Mouse (Mus musculus) cerebellum, adult 11-12 months (tissue): Measurements from ENCODE around the gene Adat3.
A peak's percentile ranks its signal among the peaks of the same experiment; 100 is the strongest.
"Not testable (repeated sequence)": the region's sequence is repeated elsewhere in the genome, so short reads cannot be mapped to it uniquely, and the experiment has no call there.

Experiments
- DNase-seq: peaks from one replicate; pipeline ENCODE4 v3.0.0; 2022

Gene Adat3

DNA sequence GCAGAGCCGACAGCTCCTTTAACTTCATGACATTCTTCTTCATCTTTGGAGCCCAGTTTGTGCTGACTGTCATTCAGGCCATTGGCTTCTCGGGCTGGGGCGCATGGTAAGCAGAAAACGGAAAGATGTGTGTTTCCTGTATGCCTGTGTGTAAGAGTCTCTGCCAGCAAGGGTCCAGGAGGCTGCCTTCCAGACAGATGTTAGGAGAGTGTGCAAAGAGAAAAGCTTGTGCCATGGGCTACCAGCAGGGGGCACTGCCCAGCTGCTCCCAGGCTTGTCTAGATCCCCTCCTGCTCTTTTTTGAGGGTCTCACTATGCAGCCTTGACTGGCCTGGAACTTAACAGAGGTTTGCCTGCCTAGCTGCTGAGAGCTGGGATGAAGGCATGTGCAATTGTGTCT lies 8.3 kb downstream of the Adat3 start:
- peak; percentile 57 for DNase-seq

DNA sequence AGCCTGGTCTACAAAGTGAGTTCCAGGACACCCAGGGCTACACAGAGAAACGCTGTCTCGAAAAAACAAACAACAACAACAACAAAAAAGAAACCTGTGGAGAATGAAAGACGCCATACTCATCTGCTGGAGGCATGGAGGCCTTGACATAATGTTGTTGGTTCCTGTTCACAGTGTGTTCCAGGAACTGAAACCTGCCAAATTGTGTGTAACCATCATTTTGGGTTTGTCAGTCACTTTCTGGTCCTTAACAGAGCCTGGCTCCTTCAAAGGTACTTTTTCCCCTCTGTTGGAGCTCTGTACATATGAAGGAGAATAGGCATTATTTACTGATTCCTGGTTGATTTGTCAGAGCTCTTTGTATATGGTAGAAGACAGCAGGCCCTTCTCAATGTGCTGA lies 9.2 kb downstream of the Adat3 start:
- DNase-seq = no peak

DNA sequence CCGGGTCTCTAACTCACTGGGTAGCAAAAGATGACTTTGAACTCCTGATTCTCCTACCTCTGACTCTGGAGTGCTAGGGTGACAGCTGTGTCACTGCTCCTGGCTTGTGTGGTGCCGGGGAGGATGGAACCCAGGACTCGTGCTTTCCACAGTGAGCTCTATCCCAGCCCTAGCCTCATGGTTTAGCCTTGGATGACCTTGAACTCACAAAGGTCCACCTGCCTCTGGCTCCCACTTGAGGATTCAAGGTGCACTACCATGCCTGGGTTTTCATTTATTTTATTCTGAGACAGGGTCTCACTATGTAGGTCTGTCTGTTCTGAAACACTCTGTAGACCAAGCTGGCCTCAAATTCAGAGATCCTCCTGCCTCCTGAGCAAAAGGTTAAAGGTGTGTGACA lies 11.1 kb downstream of the Adat3 start:
- DNase-seq = no peak

DNA sequence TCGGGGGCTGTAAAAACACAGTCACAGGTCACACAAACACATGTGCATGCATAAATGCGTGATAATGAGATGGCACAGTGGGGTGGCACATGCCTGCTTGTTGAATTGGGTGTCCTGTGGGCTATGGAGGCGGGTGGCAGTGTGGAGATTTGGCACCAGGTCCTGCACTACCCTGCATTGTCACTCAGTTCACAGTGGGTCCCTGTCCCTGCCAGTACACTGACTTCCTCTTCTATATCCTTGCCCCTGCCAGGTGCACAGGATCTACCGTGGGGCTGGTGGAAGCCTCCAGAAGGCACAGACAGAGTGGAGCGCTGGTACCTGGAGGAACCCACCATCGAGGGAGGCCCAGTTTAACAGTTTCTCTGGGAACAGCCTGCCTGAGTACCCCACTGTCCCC lies 11.7 kb downstream of the Adat3 start:
- DNase-seq = no peak

DNA sequence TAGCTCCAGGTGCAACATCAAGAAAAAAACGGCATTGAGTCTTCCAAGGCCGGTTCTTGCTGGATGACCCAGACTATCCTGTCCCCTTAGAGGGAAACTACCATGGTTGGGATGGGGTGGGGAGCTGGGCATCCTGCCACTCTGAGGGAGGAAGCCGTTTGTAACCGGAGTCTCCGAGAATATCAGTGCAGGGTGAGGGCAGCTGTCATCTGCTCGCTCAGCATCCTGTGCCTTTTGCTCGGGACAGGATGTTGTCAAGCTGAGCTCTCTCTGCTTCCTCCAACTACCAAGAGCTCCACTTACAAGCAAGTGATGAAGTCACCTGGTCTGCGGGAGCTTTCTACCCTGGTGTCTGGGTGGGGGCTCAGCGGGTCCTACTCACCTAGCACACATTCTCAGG lies 15.5 kb downstream of the Adat3 start:
- peak; percentile 57 for DNase-seq

DNA sequence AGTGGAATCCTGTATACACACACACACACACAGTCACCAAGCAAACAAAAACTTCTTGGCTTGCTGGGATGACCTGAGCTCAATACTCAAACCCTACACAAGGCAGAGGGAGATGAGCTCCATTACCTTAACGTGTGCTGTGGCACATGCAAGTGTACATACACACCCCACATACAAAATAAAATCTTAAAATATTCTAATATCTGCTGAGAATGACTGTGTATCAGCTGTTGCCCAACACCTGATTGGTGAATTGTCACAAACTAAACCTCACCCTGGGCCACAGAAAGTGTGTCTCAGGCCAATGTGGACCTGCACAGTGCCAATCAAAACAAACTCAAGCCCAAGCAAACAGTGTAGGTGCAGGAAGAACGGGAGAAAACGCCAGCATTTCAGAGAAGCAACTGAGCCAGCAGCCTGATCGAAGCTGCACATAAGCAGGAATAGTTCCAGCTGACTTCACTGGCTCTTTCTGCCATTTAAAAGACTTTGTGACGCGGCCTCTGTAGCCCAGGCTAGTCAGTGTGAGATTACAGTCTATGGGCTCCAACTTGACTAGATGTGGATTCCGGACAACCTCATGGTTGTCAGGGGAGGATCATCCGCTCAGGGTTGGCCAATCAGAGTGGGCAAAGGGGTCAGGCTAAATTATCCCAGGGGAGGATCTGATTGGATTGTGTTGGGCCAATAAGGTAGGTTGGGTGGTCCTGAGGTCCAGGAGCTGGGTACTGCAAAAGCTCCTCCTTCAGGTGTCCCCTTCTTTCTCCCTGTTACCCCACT lies 17.0 kb downstream of the Adat3 start:
- no peak for DNase-seq

DNA sequence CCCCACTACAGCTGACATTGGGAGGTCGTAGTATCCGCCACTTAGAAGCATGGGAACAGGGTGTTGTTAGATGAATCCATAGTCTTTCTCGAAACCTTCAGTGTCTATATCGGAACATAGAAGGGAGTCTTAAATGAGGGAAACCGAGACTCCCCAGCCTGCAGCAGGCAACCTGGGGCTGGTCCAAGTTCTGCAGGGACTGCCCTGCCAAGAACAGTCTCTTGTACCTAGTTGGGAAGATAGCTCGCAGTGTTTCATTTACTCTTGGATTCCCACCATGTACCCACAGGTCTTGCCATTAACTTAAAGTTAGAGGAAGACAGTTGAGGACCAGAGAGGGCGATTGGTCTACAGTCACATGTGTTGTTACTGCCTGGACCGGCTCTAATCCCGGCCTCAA lies 17.7 kb downstream of the Adat3 start:
- no peak for DNase-seq

DNA sequence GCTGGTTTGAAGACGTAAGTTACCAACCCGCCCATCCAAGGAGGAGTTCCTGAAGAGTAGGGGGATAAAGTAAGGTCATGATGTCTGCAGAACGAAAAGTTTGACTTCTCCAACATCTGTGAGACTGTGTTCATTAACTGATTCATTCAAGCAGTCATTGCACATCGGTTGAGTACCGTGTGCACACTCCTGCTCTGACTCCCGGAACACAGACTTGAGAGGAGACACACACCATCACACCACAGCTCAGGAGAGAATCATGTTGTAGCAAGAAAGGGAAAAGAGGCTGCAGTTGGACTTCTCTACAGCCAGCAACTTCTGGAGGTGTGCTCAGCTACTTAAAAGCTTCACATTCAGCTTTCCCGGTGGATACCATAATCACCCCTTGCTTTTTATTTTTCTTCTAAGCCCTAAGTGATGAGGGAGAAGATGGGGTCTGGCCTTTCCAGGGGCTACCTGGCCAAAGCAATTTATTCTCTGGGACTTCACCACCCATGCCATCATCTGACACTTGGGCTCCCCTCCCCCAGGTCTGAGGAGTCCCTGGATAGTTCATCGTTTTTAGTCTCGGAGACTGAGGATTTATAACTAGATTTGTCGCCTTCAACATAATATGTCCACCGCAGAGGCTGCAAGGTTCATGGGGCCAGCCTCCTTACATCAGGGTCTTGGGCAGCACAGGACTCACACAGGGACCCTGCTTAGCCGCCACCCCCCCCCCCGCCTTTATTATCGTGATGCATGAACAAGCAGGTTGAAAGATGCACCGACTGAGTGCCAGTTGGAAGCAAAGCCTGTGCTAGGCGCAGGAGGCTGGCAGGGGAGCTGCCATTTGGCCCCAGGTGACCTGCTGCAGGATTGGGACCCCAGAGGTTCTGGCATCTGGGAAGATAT lies 18.4 kb downstream of the Adat3 start:
- DNase-seq = peak; percentile 82

DNA sequence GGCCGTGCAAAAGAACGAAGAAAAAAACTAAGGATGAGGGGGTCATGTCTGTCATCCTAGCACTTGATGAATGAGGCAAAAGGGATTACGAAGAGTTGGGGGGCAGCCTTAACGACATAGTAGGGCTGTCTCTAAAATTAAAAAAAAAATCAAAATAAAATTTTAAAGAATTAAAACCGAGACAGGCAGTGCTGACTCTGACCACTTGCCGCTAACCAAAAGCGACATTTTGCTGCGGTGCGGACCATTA lies 18.9 kb downstream of the Adat3 start:
- DNase-seq = no peak

DNA sequence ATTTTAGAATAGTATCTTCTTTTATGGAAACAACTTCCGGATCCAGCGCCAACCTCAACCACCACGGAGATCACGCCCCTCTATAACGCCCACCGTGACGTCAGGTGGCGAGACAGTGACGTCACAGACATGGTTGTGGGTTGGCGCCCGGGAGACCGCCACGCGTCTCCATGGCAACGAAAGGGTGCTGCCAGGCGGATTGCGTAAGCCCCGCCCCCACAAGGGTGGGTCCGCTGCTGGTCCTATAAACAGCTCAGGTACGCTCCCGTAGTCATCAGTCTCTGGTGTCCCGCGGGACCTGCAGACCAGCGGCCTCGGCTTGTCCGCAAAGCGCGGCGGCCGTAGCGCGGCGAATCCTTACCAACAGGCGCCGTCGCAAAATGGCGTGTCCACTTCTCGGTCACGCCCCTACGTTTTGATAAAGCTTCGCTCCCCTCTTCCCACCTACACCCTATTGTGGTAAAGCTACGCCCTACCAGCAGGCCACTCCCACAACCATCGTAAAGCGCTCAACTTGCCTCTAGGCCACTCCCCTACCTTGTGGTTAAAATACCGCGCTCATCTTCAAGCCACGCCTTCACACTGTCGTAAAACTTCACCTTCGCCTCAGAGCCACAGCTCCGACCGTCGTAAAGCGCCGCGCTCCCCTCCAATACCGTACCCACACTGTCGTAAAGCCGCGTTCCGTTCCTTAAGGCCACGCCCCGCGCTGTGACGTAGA lies 19.4 kb downstream of the Adat3 start:
- peak; percentile 100 for DNase-seq

DNA sequence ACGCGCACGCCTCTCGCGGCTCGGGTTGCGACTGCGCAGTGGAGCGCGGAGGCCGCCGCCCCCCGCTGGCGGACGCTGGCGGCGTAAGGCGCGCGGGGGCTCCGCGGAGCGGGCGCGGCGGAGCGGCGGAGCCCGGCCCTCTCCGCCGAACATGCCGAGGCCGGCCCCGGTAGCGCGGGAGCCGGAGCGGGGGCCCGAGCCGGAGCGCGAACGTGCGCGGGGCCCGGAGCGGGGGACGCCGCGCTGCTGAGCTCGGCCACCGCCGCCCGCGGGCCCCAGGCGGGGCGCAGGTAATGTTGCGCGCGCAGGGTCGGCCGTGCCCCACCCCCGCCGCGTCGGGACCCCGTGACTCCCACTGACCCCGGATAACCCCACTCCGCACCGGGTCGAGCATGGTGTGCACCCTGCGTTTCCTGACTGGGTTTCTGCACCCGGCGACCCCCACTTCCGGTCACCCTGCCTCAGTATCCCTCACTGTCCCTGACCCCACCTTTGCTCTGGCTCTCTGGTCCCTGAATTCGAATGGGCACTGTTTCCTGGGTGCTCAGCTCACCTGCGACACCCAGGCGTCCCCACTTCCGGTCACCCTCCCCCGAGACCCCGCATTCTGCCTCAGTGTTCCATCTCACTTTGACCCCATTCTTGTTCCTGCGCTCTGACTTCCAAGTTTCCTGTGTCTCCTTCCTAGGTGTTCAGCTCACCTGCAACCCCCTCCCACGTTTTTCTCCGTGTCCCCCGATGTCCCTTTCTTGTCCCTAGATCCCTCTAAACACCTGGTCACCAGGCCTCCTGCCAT lies 20.2 kb downstream of the Adat3 start, which contains the start of gene Csnk1g2:
Csnk1g2 (plus strand) TSS at position 178 of the 796 bp plus-strand sequence.
- peak; percentile 87 for DNase-seq

DNA sequence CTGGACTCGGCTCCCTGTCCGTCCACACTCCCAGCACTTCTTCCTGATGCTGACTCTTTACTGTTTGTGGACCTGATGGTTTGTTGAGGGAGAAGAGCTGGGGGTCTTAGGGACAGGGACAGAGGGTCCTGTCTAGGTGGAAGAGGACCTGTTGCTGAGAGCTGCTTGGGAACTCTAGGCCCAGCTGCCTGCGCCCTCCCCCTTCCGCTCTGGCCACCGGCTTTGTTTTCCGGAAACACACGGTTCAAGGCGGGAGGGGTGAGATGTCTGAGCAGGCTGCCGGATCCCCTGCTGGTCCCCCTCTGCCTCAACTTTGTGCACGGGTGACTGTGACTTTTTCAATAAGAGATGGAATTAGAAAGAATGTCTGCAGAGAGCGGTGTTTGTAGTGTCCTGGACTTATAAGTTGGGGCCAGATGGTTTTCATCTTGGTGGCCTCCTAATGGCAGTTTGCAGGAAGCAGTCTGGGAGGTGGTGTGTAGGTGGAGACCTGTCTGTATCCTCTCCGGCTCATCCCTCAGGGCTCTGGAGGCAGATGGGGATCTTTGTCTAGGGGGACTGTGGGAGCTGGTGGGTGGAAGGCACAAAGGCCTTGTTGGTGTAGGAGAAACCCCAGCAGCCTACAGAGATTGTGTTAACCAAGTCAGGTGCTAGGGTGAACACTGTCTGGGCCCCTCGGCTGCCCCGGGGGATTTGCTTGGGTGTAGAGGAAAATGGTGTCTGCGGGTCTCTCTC lies 20.9 kb downstream of the Adat3 start:
- DNase-seq = peak; percentile 80

DNA sequence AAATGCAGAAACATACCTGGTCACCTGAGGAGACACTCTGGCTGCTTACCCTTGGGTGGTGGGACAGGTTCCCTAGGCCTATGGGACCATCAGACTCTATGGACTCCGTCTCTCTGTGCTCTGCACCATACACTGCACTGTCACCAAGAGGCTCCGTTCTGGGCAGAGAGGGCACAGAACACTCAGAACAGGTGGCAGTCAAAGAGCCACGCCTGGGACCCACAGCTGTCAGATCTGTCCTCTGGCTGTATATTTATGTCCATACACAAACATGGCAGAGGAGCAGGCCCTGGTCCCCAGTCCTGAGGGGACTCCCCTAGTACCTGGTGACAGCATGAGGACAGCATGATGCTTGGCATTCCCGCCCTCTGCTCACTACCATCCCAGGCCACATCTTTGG lies 23.1 kb downstream of the Adat3 start:
- no peak for DNase-seq

DNA sequence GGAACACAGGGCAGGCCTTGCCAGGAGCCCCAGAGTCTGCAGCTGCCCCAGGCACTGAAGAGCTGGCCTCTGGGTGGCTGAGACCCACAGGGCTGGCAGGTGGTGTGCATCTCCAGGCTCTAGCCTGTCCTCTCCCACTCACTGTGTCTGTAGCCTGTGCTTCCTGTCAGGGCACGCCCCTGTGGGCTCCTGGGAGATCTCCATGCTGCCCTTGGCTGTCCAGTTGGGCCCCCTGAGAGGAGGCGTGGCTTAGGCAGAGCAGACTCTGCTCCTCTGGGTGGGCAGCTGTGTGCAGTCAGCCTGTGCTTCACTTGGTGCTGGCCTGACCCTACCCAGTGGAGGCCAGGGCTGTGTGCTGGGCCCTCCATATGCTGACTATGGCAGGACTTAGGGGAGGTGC lies 25.0 kb downstream of the Adat3 start:
- no peak for DNase-seq

DNA sequence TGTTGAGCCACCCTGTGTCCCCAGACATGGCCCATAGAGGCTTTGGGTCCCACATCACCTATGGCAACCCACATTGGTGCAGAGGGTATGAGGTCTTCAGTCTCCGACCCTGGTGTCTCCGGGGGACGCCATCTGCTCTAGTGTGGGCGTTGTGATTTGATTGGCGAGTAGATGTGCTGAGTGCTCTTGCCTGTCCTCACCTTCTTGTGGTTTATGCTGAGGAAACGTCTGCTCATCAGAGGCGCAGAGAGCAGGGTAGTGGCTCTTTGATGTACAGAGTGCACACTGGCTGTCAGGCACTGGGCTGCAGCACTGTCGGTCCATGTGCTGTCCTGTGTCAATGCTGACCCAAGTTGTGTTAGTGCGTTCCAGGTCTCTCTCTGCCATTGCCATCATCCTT lies 26.2 kb downstream of the Adat3 start:
- DNase-seq = no peak

DNA sequence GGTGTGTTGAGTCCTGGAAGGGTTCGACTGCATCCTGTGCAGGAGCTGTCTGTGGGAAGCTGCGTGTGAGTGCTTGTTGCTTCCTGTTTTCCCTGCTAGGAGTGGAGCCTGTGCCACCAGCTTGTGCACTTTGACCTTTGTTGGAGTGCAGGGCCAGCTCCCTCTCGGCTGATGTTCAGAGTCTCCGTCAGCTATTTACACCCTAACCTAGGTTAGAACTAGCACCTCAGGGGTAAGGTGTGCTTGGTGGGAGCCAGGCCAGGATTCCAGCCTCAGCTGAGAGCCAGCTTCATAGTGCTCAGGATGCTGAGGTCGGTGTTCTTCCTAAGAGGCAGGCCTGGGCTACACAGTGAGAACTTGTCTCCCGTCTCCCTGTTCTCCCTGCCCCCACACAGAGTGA lies 32.7 kb downstream of the Adat3 start:
- no peak for DNase-seq

DNA sequence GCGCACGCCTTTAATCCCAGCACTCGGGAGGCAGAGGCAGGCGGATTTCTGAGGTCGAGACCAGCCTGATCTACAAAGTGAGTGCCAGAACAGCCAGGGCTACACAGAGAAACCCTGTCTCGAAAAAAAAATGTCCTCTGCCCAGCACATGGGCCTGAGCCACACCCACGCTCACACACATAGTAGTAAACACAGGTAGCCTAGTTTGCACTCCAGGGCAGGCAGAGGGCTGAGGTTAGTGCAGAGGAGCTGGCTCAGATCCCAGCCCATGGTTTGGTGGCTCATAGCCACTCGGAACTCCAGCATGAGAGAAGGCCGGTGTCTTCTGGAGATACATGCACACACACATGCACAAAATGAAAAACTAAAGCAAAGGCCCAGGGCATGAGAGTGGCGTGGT lies 44.3 kb downstream of the Adat3 start:
- DNase-seq = no peak

DNA sequence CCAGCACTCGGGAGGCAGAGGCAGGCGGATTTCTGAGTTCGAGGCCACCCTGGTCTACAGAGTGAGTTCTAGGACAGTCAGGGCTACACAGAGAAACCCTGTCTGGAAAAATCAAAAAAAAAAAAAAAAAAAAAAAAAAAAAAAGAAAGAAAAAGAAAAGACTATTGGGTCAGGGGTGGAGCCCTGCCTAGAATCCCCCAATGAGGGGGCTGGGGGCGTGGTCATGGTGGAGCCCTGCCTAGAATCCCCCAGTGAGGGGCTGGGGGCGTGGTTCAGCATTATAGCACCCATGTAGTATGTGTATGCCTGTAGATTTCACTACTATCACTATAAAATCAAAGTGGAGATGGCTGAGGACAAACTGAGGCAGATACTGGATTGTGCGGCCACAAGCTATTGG lies 47.2 kb downstream of the Adat3 start:
- not testable (repeated sequence) for DNase-seq

DNA sequence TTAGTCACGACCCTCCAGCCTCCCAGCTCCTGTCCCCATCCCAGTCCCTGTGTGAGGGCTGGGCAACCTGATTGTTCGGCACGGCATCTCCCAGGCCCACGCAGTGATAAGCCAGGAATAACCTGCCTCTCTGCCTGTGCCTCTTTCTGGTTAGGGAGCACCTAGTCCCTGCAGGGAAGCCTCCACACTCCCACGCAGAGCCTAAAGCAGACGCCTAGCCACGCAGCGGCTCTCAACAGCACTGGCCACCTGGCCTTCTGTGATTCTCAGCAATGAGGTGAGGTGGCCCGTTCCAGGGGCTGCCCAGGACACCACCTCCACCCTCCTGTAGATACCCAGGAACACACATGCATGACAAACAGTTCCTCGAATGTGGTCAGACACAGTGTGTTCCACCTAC lies 47.7 kb downstream of the Adat3 start:
- no peak for DNase-seq

DNA sequence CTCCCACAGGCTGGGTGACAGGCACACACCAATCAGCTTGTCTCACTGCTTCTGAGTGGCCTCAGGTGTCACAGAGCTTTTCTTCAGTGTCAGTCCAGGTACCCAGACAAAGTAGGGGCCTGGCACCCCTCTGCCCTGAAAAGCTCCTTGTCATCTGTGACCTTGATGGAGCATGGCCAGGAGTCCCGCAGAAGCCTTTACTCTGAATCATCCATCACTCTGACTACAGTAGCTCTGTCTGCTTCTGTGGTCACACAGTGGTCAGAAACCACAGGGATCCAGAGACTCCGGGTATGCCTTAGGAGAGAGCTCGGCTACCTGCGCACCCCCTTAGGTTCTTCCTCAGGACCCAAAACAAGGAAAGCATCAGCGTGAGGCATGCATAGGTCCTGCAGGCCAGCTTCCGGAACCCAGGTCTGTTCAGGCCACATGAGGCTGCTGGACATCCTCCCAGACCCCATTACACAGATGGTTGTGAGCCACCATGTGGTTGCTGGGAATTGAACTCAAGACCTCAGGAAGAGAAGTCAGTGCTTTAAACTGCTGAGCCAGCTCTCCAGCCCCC lies 50.6 kb downstream of the Adat3 start:
- no peak for DNase-seq

DNA sequence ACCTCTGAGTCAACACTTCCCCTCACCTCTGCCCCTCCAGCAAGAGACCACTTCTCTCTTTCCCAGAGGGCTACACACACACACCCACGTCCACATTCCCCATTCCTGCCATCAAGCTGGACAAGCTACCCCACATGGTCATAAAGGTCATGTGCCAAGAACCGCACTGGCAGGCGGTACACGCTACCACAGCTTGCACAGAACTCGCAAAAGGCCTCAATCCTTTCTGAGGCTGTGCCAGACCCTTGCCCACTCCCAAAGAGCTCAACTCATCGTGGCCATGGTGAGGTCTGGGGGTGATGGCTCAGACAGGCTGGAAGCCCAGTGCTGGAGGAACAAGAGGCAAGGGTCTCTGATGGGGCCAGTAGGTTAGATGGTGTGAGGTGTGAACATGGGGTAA lies 52.2 kb downstream of the Adat3 start:
- DNase-seq = peak; percentile 74
